Mouse (Mus musculus) testis, adult 2 months (tissue): ENCODE results near the gene Fcrla. TPM values are rescaled to one million over a fixed set of nuclear protein-coding genes. Genes with fewer than 3 reads are reported as not detected.
A peak's percentile ranks its signal among the peaks of the same experiment; 100 is the strongest.

Source experiments
- H3K27ac ChIP-seq: fragments of 200-500 bp; 2 replicates; pipeline ENCODE4 v1.5.1; 2012; ENCODE audit warnings: low read depth, low read length; ENCODE audit not compliant: control insufficient read depth, insufficient read depth
- H3K27me3 ChIP-seq: fragments of 200-500 bp; 2 replicates; pipeline ENCODE4 v1.6.1; 2012; ENCODE audit warnings: mild to moderate bottlenecking, low read length, moderate library complexity; ENCODE audit not compliant: control insufficient read depth, insufficient read depth
- H3K36me3 ChIP-seq: fragments of 200-500 bp; 2 replicates; pipeline ENCODE4 v1.6.1; 2012; ENCODE audit warnings: mild to moderate bottlenecking, low read length; ENCODE audit not compliant: control insufficient read depth, insufficient read depth
- H3K4me1 ChIP-seq: fragments of 200-500 bp; 2 replicates; pipeline ENCODE4 v1.6.1; 2012; ENCODE audit warnings: low read length; ENCODE audit not compliant: control insufficient read depth, insufficient read depth
- H3K4me3 ChIP-seq: fragments of 200-500 bp; 2 replicates; pipeline ENCODE4 v1.5.1; 2012; ENCODE audit warnings: low read depth, mild to moderate bottlenecking, low read length, moderate library complexity, mixed read lengths; ENCODE audit not compliant: control insufficient read depth
- CTCF ChIP-seq: fragments of 200-500 bp; IDR thresholded peaks from 2 replicates; pipeline ENCODE4 v1.5.1; 2012; ENCODE audit warnings: low read depth, mild to moderate bottlenecking, inconsistent platforms, low read length, moderate library complexity; ENCODE audit not compliant: control insufficient read depth, insufficient read depth, insufficient replicate concordance
- POLR2A ChIP-seq: fragments of 200-500 bp; IDR thresholded peaks from 2 replicates; pipeline ENCODE4 v1.6.1; 2012; ENCODE audit warnings: low read depth, mild to moderate bottlenecking, inconsistent platforms, low read length, moderate library complexity; ENCODE audit not compliant: control insufficient read depth
- polyA plus RNA-seq: library from polyadenylated mRNA; depleted of rRNA; stranded (reverse); fragments of >200 nt; gene quantifications from 2 replicates; pipeline ENCODE4 v1.2.3, GENCODE M21; 2012

Fcrla gene
- polyA plus RNA-seq, 1 experiment, result 5.2 TPM

DNA sequence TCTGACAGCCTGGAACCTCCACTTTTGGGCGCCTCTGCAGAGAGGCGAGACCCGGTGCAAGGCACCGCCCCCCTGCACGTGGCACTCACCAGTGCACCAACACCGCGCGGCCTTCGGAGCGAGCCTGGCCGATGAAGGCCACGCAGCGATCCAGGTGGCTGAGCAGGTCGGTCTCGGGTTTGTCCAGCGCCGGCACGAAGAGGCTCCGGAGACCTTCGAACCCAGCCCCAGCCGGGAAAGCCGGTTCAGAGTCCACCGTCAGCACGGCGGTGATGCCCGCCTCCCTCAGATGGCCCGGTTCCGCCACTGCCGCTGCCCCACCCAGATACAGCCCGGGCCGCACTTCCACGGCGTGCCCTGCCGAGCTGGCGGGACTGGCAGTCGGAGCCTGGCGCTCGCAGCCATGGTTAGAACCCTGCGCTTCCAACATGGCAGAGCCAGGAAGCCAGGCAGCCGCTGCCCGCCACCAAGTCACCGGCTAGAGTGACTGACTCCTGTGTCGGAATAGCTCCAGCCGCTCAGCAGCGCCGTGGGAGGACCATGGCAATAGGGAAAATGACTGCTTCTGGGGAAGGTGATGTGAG, 42.3 kb downstream of the Fcrla start, which contains the start of the genes Gm26620 and Dusp12:
Gene Gm26620 (plus strand): TSS at position 88 of the 584 bp plus-strand sequence.
Gene Dusp12 (minus strand): TSS at position 563 of the 584 bp plus-strand sequence.
- peak within 1 kb of the TSS; percentile 64 for H3K27ac ChIP-seq
- H3K27me3 ChIP-seq, result no peaks in the 10 kb centered on the region
- peak within 1 kb of the TSS; percentile 89 for H3K4me3 ChIP-seq
- no peaks in the 10 kb centered on the region for H3K36me3 ChIP-seq
- TF ChIP-seq POLR2A (peak; percentile 18; the same call in 1 of the 2 replicates), CTCF (peak; percentile 82; the same call in 1 of the 2 replicates)
- peaks cover 2% of the 10 kb centered on the region; the same call in 1 of the 2 replicates for H3K4me1 ChIP-seq

DNA sequence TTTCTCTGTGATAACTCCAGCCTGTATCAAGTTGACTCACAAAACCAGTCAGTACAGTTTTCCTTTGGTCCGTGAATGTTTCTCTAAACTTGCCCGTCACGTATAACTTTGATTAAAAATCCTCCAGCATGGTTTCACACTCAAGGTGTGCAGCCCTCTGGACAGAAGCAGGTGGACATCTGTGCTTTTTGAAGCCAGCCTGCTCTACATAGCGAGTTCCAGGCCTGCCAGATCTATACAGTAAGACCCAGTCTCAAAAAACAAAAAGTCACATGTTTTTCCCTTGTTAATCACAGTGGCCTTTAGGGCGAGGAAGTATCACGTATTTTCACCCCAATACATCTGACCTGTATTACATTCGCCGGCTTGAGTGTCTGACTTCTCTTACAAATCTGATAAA, 43.0 kb downstream of the Fcrla start:
- H3K4me1 ChIP-seq, result peaks cover 2% of the 10 kb centered on the region; the same call in 1 of the 2 replicates
- no peaks in the 10 kb centered on the region; the same call in 1 of the 2 replicates for H3K36me3 ChIP-seq
- H3K27me3 ChIP-seq, result no peaks in the 10 kb centered on the region
- peak overlapping the region; percentile 89; the same call in 1 of the 2 replicates for H3K4me3 ChIP-seq
- TF ChIP-seq CTCF, result no peak
- TF ChIP-seq POLR2A, result no peak
- H3K27ac ChIP-seq, result no peak overlapping the region

DNA sequence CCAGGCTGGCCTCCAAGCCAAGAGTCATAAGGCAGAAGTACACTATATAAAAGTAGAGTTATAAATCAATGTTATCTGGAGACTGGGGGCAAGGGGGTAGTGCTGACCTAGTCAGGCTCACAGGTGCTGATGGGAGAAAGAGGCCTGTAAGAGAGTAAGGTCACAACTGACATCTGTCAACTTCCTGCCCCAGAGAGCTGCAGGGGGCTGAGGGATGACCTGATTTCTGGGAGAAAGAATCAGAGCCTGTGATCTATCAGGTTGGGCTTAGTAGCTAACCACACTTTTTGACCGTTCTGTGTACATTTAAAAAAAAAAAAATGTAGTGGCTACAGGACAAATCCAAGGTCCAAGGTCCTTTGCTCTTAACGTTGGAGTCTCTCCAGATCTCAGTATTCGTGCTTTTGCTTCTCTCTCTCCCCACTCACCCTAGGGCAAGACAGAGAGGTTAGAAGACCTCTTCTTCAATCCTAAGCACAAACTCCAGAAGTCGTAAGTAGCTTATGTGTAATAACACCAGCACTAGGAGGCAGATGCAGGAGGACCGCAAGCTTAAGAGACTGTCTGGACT, 44.4 kb downstream of the Fcrla start:
- Histone ChIP-seq H3K4me3 (no peak overlapping the region), H3K27me3 (no peaks in the 10 kb centered on the region), H3K36me3 (no peaks in the 10 kb centered on the region; the same call in 1 of the 2 replicates), H3K4me1 (peaks cover 2% of the 10 kb centered on the region; the same call in 1 of the 2 replicates), H3K27ac (no peak overlapping the region)
- TF ChIP-seq POLR2A (no peak), CTCF (no peak)

DNA sequence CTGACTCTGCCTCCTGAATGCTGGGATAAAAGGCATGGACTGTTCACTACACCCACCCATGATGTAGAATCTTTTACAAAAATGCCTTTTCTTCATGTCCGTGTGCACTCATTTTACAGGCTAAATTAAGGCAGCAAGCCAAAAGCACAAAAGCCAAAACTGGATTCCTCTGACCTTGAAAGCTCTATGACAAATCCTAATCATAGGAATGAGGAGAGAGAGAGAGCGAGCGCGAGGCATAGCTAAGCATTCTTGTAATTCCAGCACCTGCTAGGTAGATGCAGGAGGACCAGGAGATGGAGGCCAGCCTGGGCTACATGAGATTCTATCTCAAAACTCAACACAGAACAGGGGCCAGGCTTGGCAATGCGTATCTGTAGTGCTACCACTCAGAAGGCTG, 50.5 kb downstream of the Fcrla start:
- no peak for TF ChIP-seq POLR2A
- no peak for TF ChIP-seq CTCF
- H3K4me3 ChIP-seq, result no peak overlapping the region
- no peaks in the 10 kb centered on the region for H3K27me3 ChIP-seq
- no peaks in the 10 kb centered on the region for H3K4me1 ChIP-seq
- H3K36me3 ChIP-seq, result no peaks in the 10 kb centered on the region; the same call in 1 of the 2 replicates
- no peak overlapping the region for H3K27ac ChIP-seq

DNA sequence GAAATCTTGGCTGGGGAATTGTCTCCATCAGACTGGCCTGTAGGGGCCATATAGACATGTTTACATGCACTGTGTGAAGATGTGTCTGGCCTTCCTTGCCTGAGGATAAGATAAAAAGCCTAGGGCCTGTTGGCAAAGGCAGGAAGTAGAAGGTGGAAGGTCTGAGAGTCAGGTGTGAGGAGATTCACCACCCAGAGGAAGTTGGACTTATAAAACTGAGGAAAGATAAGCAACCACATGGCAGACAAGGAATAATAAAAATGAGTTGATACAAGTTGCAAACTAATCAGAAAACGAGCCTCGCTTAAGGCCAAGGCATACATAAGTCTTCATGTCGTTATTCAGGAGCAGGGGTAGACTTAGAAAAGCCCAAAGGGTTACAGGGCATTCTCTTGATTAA, 51.7 kb downstream of the Fcrla start:
- no peaks in the 10 kb centered on the region; the same call in 1 of the 2 replicates for H3K36me3 ChIP-seq
- no peak for TF ChIP-seq POLR2A
- TF ChIP-seq CTCF, result no peak
- H3K27ac ChIP-seq, result no peak overlapping the region
- no peak overlapping the region for H3K4me3 ChIP-seq
- no peaks in the 10 kb centered on the region for H3K27me3 ChIP-seq
- no peaks in the 10 kb centered on the region for H3K4me1 ChIP-seq

DNA sequence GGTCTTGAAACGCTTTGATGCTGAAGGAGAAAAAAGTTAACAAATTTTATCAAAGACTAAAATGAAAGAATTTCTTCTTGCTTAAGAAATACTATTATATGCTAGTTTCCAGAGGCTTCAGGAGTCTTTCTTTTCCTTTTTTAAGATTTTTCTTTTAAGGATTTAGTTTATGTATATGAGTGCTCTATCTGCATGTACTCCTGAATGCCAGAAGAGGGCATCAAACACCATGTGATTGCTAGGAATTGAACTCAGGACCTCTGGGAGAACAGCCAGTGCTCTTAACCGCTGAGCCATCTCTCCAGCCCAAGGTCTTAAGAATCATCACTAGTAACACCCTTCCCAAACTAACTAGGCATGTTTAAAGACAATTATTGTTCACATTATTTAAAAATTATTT, 55.4 kb downstream of the Fcrla start:
- Histone ChIP-seq H3K27me3 (no peaks in the 10 kb centered on the region), H3K36me3 (no peaks in the 10 kb centered on the region), H3K4me3 (no peak overlapping the region), H3K27ac (no peak overlapping the region), H3K4me1 (peaks cover 3% of the 10 kb centered on the region)
- TF ChIP-seq POLR2A (no peak), CTCF (no peak)

DNA sequence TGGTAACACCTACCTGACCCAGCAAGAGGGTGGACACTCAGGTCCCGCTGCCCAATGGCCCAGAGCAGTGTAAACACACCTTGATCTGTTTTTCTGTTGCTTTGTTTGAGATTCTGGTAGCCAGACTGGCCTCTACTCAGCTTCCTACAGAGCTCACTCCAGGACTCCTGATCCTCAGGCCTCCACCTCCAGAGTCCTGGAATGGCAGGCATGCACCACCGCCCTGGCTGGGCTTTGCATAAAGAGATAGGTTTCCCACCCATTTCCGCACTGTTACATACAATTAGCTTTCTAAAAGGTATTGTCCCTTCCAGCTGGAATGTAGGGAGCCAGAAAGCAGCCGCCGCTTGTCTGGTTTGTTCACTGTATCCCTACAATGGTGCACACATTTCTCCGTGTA, 56.0 kb downstream of the Fcrla start:
- H3K4me3 ChIP-seq, result no peak overlapping the region

More for the DNA sequence above, 56.0 kb downstream of the Fcrla start:
- Histone ChIP-seq H3K27me3 (no peaks in the 10 kb centered on the region), H3K36me3 (no peaks in the 10 kb centered on the region), H3K27ac (no peak overlapping the region), H3K4me1 (peaks cover 4% of the 10 kb centered on the region)
- no peak for TF ChIP-seq POLR2A
- TF ChIP-seq CTCF, result no peak
